Mouse (Mus musculus) macrophage (primary cell): ENCODE data around the gene Klhl9. TPM values are rescaled to one million over a fixed set of nuclear protein-coding genes. Genes with fewer than 3 reads are reported as not detected.
A peak's percentile ranks its signal among the peaks of the same experiment; 100 is the strongest.
"Not testable (repeated sequence)": the region's sequence is repeated elsewhere in the genome, so short reads cannot be mapped to it uniquely, and the experiment has no call there.

Experiments used
- H3K27ac ChIP-seq: fragments of 350-480 bp; formaldehyde crosslinking; 2 replicates; pipeline ENCODE4 v1.9.0; 2021
- H3K36me3 ChIP-seq: fragments of 350-480 bp; formaldehyde crosslinking; 2 replicates; pipeline ENCODE4 v1.9.0; 2021; ENCODE audit errors: inconsistent target
- H3K4me3 ChIP-seq: fragments of 350-480 bp; formaldehyde crosslinking; 2 replicates; pipeline ENCODE4 v1.9.0; 2021; ENCODE audit errors: inconsistent target
- H3K79me2 ChIP-seq: fragments of 350-480 bp; formaldehyde crosslinking; 2 replicates; pipeline ENCODE4 v1.9.0; 2021; ENCODE audit errors: inconsistent target
- WGBS: methylation state at CpG from one replicate; pipeline ENCODE4 v1.1.7; 2026; ENCODE audit warnings: inconsistent platforms; ENCODE audit not compliant: missing documents; 5-methylcytosine and 5-hydroxymethylcytosine counted together
- polyA plus RNA-seq: library from polyadenylated mRNA; stranded (reverse); fragments of 250-400 nt; gene quantifications from 3 replicates; pipeline ENCODE4 v1.2.4, GENCODE M21; 2018; ENCODE audit warnings: inconsistent platforms
- total RNA-seq, 78 experiments: library from RNA; depleted of rRNA; stranded (reverse); fragments of 250-400 nt; gene quantifications; 1 replicate in 9 of 78; 2 replicates in 24 of 78; 3 replicates in 43 of 78; 4 replicates in 2 of 78; pipeline ENCODE4 v1.2.4; 2018; ENCODE audit warnings: inconsistent platforms in 56 of 78

The Klhl9 gene
- total RNA-seq (2018; cell fraction: chromatin; rRNA removed) = 10 to 100 TPM; 17.4 to 79.7 (median 28.8) TPM
- 100 to 1,000 TPM in 10 of 26 experiments, 10 to 100 TPM in 16; 38.8 to 182 (median 67.3) TPM for total RNA-seq (2018; cell fraction: cytosol; rRNA removed)
- total RNA-seq (2018; cell fraction: nucleus; rRNA removed) = 100 to 1,000 TPM in 2 of 26 experiments, 10 to 100 TPM in 24; 35.5 to 134 (median 63.4) TPM
- 50.3 to 101 TPM (median 75.4 TPM) in 3 replicates for polyA plus RNA-seq

DNA sequence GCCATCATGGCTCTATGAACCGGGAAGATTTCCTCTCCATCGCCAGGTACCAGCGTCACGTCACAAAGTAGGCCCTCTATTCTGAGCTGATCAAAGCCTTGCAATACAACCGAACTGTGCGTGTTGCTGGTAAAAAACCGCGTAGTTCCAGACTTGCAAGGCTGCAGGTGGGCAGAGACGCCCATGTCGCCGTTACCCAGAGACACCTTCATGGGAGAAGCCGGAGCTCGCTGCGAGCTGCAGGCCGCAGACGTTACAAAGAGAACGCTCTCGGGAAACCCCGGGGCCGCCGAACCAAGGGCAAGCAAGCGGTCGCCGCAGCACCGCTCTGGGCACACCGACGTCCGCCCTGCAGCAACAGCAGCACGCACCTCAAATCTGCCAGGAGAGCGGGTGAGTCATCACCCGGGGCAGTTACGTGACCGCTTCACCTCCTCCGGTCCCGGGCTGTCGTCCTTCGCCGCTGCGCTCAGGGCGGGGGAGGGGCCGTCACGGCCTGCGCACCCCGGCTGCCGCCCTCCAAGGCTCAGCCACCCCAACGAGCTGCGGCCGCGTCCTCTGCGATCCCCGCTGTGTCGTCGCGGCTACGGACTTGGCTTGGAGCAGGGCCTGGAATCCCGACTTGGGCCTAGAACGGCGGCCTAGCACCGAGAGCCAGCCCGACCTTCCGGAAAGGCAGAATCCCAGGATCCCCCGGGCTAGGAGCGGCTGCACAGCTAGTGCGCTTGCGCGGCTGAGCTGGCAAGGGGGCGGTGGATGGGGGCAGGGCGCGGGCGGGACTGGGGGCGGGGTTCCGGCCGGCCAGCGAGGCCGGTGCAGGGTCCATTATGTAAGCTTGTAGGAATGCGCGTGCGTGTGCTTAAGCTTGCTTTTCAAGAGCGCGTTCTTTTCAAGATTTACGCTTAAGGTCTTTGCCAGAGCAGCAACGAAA is at the start of gene Klhl9, which contains the start of gene Gm26566:
TSS of gene Klhl9 (minus strand) at position 675 of the 931 bp plus-strand sequence.
TSS of gene Gm26566 (plus strand) at position 15 of the 931 bp plus-strand sequence.
- Histone ChIP-seq H3K4me3 (peak within 1 kb of the TSS; percentile 83), H3K79me2 (peaks cover 50% of the 10 kb centered on the region), H3K27ac (peak within 1 kb of the TSS; percentile 57), H3K36me3 (peaks cover 5% of the 10 kb centered on the region; the same call in 1 of the 2 replicates)
- under 1% methylated on average over 82 of the region's 82 CpGs for WGBS

DNA sequence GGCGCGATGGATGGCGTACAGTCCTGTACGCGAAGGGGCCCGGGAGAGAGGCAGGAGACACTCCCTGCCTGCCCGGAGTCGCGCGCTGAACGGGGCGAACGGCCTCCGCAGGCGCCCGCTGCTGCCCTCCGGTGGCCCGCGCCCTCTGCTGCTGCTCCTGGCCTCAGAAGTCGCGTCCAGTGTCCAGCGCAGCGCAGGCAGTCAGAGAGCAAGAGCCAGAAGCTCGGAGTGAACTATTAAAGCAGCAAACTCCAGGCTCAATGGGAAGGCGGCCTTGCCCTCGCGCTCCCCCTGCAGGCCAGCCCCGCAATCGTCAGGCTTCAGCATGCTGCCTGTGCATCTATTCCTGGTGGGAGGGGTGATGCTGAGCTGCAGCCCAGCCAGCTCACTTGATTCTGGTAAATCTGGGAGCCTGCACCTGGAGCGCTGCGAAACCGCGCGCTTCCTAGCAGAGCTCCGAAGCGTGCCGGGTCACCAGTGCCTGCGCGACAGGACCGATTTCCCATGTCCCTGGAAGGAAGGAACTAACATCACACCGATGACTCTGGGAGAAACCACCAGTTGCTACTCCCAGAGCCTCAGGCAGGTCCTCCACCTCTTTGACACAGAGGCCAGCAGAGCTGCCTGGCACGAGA is 41.2 kb upstream of the Klhl9 start:
- not testable (repeated sequence) for H3K4me3 ChIP-seq, H3K36me3 ChIP-seq, H3K27ac ChIP-seq, H3K79me2 ChIP-seq
- 4% methylated on average over 15 of the region's 42 CpGs for WGBS

- 92% methylated on average over 2 of the region's 9 CpGs for WGBS
- H3K79me2 ChIP-seq, H3K4me3 ChIP-seq, H3K27ac ChIP-seq, H3K36me3 ChIP-seq: not testable (repeated sequence)
These were observed 40.1 kb upstream of the Klhl9 start for GRCm38 (mm10) chr4:88762341-88762740.

GRCm38 (mm10) chr4:88761776-88762175 is 39.5 kb upstream of the Klhl9 start:
- H3K36me3 ChIP-seq, H3K4me3 ChIP-seq, H3K27ac ChIP-seq, H3K79me2 ChIP-seq: not testable (repeated sequence)
- WGBS = 81% methylated on average over 3 of the region's 8 CpGs

GRCm38 (mm10) chr4:88760431-88760830 is 38.2 kb upstream of the Klhl9 start:
- not testable (repeated sequence) for H3K79me2 ChIP-seq, H3K4me3 ChIP-seq, H3K36me3 ChIP-seq, H3K27ac ChIP-seq
- 0% methylated on average over 2 of the region's 28 CpGs for WGBS

GRCm38 (mm10) chr4:88759610-88760268 is 37.5 kb upstream of the Klhl9 start, which contains the start of gene Gm13283:
Gm13283 (plus strand) TSS chr4:88760119.
- not testable (repeated sequence) for H3K4me3 ChIP-seq, H3K36me3 ChIP-seq, H3K27ac ChIP-seq, H3K79me2 ChIP-seq
- 40% methylated on average over 1 of the region's 14 CpGs for WGBS

GRCm38 (mm10) chr4:88758751-88759150 is 36.5 kb upstream of the Klhl9 start:
- H3K4me3 ChIP-seq, H3K36me3 ChIP-seq, H3K27ac ChIP-seq, H3K79me2 ChIP-seq: not testable (repeated sequence)
- WGBS = 96% methylated on average over 4 of the region's 9 CpGs

DNA sequence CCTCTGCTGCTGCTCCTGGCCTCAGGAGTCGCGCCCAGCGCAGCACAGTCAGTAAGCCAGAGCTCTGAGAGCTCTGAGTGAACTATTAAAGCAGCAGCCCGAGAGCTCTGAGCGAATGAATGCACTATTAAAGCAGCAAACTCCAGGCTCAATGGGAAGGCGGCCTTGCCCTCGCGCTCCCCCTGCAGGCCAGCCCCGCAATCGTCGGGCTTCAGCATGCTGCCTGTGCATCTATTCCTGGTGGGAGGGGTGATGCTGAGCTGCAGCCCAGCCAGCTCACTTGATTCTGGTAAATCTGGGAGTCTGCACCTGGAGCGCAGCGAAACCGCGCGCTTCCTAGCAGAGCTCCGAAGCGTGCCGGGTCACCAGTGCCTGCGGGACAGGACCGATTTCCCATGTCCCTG is 35.4 kb upstream of the Klhl9 start:
- H3K4me3 ChIP-seq, H3K36me3 ChIP-seq, H3K27ac ChIP-seq, H3K79me2 ChIP-seq: not testable (repeated sequence)
- 0% methylated on average over 7 of the region's 21 CpGs for WGBS

DNA sequence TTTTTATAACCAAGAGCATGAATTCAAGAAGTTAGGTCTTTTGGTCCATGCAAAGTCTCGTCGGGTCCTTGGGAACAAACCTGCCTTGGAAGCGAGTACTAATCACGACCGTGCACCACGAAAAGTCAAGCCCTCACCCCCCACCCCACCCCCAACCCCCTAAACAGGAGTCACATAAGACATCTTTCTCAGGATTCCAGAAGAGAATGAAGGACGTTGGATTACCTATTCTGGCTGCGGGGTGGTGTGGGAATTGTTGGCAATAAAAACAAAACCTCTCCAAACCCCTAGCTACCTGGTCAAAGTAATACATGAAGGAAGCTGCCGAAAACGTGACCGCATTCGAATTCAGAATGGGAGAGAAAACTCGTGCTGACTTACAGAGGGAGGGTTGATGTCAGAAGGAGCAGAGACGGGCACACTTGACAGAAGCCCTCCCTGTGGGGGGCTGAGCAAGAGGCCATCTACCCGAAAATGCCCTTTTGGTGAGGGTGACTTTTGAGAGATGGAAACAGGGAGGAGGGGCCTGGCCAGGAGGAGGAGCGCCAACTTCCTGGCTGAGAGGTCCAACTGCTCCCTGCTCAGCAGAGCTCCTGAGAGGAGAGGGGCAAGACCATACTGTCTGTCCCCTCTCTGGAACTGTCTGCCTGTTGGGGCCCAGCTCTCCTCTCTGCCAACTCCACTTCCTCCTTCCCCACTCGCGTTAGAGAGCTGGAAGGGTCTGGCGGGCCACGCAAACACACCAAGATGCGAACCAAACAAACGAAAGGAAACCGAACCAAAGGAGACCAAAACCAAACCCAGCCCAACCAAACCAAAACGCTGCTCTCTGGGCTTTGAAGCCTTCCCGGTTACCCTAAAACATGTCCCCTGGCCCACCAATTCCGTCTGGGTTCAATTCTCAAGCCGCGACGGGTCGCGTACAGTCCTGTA is 34.6 kb upstream of the Klhl9 start:
- H3K79me2 ChIP-seq, H3K36me3 ChIP-seq: not testable (repeated sequence)
- peak overlapping the region; percentile 61 for H3K4me3 ChIP-seq
- peak overlapping the region; percentile 78 for H3K27ac ChIP-seq
- 10% methylated on average over 19 of the region's 31 CpGs for WGBS

- not testable (repeated sequence) for H3K27ac ChIP-seq, H3K79me2 ChIP-seq, H3K36me3 ChIP-seq, H3K4me3 ChIP-seq
- 100% methylated on average over 12 of the region's 15 CpGs for WGBS
These were observed 32.6 kb upstream of the Klhl9 start, which contains the start of gene Gm13271 for GRCm38 (mm10) chr4:88754818-88755340. Gm13271 (plus strand) TSS chr4:88754868.

GRCm38 (mm10) chr4:88749926-88750325 is 27.7 kb upstream of the Klhl9 start:
- no peaks in the 10 kb centered on the region for H3K79me2 ChIP-seq
- H3K36me3 ChIP-seq = no peaks in the 10 kb centered on the region
- H3K4me3 ChIP-seq = no peak overlapping the region
- WGBS = 98% methylated on average over 6 of the region's 6 CpGs
- no peak overlapping the region for H3K27ac ChIP-seq

- H3K36me3 ChIP-seq = no peaks in the 10 kb centered on the region
- WGBS = 86% methylated on average over 3 of the region's 3 CpGs
- no peak overlapping the region for H3K27ac ChIP-seq
- H3K4me3 ChIP-seq = no peak overlapping the region
- H3K79me2 ChIP-seq = no peaks in the 10 kb centered on the region
These were observed 21.9 kb upstream of the Klhl9 start for GRCm38 (mm10) chr4:88744207-88744606.

GRCm38 (mm10) chr4:88742771-88743371 is 20.6 kb upstream of the Klhl9 start:
- H3K79me2 ChIP-seq = no peaks in the 10 kb centered on the region
- 23% methylated on average over 7 of the region's 7 CpGs for WGBS
- no peak overlapping the region for H3K27ac ChIP-seq
- H3K36me3 ChIP-seq = no peaks in the 10 kb centered on the region
- no peak overlapping the region for H3K4me3 ChIP-seq
